Mouse (Mus musculus) embryonic facial prominence, embryonic 11.5 days (tissue): ENCODE measurements at regions not wholly inside any gene's neighbourhood (a gene's known extent, or its start where the extent isn't known, plus 50 kb on each side); places are given as distances from the start of the nearest gene placed in this dataset.
"Not testable (repeated sequence)": the region's sequence is repeated elsewhere in the genome, so short reads cannot be mapped to it uniquely, and the experiment has no call there.

Experiments
- ATAC-seq: fragments of 200-750 bp; cut with Nextera tagmentation; replicated peaks from 2 replicates; pipeline ENCODE4 v1.8.0; 2017; ENCODE audit warnings: low read depth; ENCODE audit not compliant: insufficient number of reproducible peaks, low FRiP score, low TSS enrichment
- DNase-seq: peaks from one replicate; pipeline ENCODE4 v3.0.0-alpha.2; 2015; ENCODE audit warnings: low spot score
- H3K27ac ChIP-seq: fragments of 300-500 bp; sonication (generic); replicated peaks from 2 replicates; pipeline ENCODE4 v1.5.1; 2014; ENCODE audit warnings: mild to moderate bottlenecking, low read depth, low read length, control low read depth
- H3K27me3 ChIP-seq: fragments of 300-500 bp; sonication (generic); 2 replicates; pipeline ENCODE4 v1.6.1; 2014; ENCODE audit warnings: mild to moderate bottlenecking, low read length, moderate library complexity, mixed read lengths; ENCODE audit not compliant: control insufficient read depth, insufficient read depth
- H3K36me3 ChIP-seq: fragments of 300-500 bp; sonication (generic); replicated peaks from 2 replicates; pipeline ENCODE4 v1.6.1; 2014; ENCODE audit warnings: low read depth, mild to moderate bottlenecking, low read length, moderate library complexity, mixed read lengths; ENCODE audit not compliant: control insufficient read depth, insufficient read depth
- H3K4me1 ChIP-seq: fragments of 300-500 bp; sonication (generic); 2 replicates; pipeline ENCODE4 v1.6.1; 2014; ENCODE audit warnings: low read length, mixed read lengths; ENCODE audit not compliant: control insufficient read depth, insufficient read depth
- H3K4me2 ChIP-seq: fragments of 300-500 bp; sonication (generic); 2 replicates; pipeline ENCODE4 v1.6.1; 2014; ENCODE audit warnings: low read depth, mild to moderate bottlenecking, control low read depth, low read length, moderate library complexity
- H3K4me3 ChIP-seq: fragments of 300-500 bp; sonication (generic); 2 replicates; pipeline ENCODE4 v1.5.1; 2014; ENCODE audit warnings: low read depth, low read length, control low read depth
- H3K9ac ChIP-seq: fragments of 300-500 bp; sonication (generic); replicated peaks from 2 replicates; pipeline ENCODE4 v1.6.1; 2014; ENCODE audit warnings: mild to moderate bottlenecking, control low read depth, low read length
- H3K9me3 ChIP-seq: fragments of 300-500 bp; sonication (generic); replicated peaks from 2 replicates; pipeline ENCODE4 v1.6.1; 2016; ENCODE audit warnings: mild to moderate bottlenecking, low read length, inconsistent platforms, mixed read lengths; ENCODE audit not compliant: control insufficient read depth
- WGBS: fragments of 180-500 bp; shearing (Covaris S2); extraction: QIAGEN DNeasy Blood & Tissue Kit; methylation state at CpG from one replicate; pipeline ENCODE4 v1.1.7; 2014; 5-methylcytosine and 5-hydroxymethylcytosine counted together

DNA sequence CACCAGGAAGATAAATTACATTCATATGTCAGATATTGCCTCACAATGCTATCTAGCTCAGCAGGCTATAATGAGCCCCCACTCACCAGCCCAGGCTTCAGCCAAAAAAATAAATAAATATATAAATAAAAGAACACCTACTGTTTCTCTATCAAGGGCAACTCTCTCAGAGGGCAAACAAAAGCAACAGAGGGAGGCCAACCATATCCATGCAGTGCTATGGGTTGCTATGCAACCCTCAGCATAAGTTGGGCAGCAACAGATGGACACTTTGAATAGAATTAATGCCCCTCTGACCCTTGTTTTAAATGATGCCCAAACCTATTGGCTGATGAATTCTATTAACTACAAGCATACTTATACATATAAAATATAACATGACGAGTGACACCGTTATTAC, 242.2 kb upstream of the Ednrb start:
- Histone ChIP-seq H3K4me3 (no peak overlapping the region), H3K27ac (no peak overlapping the region), H3K4me2 (no peak overlapping the region), H3K4me1 (no peaks in the 10 kb centered on the region), H3K36me3 (no peaks in the 10 kb centered on the region), H3K9me3 (no peaks in the 10 kb centered on the region), H3K27me3 (no peaks in the 10 kb centered on the region), H3K9ac (no peak overlapping the region)
- DNase-seq (no peak), ATAC-seq (peak; percentile 76; the same call in 1 of the 2 replicates)
- 91% methylated on average over 2 of the region's 2 CpGs for WGBS

- DNase-seq, H3K9me3 ChIP-seq, ATAC-seq, H3K27me3 ChIP-seq, H3K4me2 ChIP-seq, H3K4me3 ChIP-seq, H3K27ac ChIP-seq, H3K4me1 ChIP-seq, H3K9ac ChIP-seq, H3K36me3 ChIP-seq: not testable (repeated sequence)
- WGBS: 72% methylated on average over 1 of the region's 4 CpGs
Observed at GRCm38 (mm10) chr14:104064199-104064598, 220.0 kb upstream of the Ednrb start.

DNA sequence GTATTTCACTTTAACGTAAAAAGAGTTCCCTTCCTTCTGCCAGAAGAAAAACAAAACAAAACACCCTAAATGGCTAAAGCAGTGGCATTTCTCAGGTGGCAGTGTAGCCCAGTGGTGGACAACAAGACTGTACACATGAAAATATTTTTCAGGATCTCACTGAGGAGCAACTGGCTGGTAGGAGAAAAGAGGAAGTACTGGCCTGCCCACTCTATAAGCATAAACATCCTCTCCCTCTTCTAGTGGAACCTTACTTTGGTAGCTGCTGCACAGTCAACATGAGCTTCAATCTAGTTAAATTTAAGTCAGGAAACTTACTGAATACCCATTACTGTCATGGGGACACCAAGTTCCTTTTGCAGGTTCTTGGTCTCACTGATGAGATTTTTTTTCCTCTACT, 209.5 kb upstream of the Ednrb start:
- 90% methylated on average over 1 of the region's 1 CpGs for WGBS

GRCm38 (mm10) chr14:104038628-104039325, 194.6 kb upstream of the Ednrb start:
- H3K4me2 ChIP-seq: no peak overlapping the region
- no peak overlapping the region for H3K9ac ChIP-seq
- DNase-seq (peak; percentile 87), ATAC-seq (peak; percentile 84)
- no peak overlapping the region for H3K4me3 ChIP-seq
- no peak overlapping the region for H3K27ac ChIP-seq
- H3K36me3 ChIP-seq: no peaks in the 10 kb centered on the region
- H3K9me3 ChIP-seq: no peaks in the 10 kb centered on the region
- WGBS: 11% methylated on average over 13 of the region's 13 CpGs
- H3K4me1 ChIP-seq: no peaks in the 10 kb centered on the region
- no peaks in the 10 kb centered on the region for H3K27me3 ChIP-seq

More for the DNA sequence above, 209.5 kb upstream of the Ednrb start:
- H3K9ac ChIP-seq: no peak overlapping the region
- H3K36me3 ChIP-seq: no peaks in the 10 kb centered on the region
- no peak overlapping the region for H3K27ac ChIP-seq
- no peak overlapping the region for H3K4me3 ChIP-seq
- H3K4me1 ChIP-seq: no peaks in the 10 kb centered on the region
- H3K27me3 ChIP-seq: no peaks in the 10 kb centered on the region
- DNase-seq: no peak
- no peak for ATAC-seq
- no peak overlapping the region for H3K4me2 ChIP-seq
- H3K9me3 ChIP-seq: no peaks in the 10 kb centered on the region

DNA sequence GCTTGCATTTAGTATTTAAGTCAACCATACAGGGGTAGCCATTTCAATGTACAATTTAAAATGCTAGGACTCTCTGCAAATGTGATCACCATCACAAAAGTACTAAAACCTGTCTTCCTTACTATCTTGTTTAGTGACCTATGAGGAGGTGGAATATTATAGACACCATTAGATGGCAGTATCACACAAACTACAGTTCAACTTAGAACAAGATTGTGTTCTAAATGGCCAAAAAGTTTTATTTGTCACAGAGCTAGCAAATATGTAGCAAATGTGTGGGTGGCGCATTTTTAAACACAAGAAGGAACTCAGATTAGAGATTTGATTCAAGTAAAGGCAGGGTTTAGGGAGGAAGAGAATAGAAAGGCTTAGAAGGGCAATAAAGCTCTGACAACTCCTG, 189.4 kb upstream of the Ednrb start:
- Histone ChIP-seq H3K9ac (no peak overlapping the region), H3K9me3 (no peaks in the 10 kb centered on the region), H3K4me2 (no peak overlapping the region), H3K27me3 (no peaks in the 10 kb centered on the region), H3K4me1 (no peaks in the 10 kb centered on the region), H3K36me3 (no peaks in the 10 kb centered on the region), H3K4me3 (no peak overlapping the region), H3K27ac (no peak overlapping the region)
- ATAC-seq (no peak), DNase-seq (peak; percentile 60)
- 52% methylated on average over 1 of the region's 1 CpGs for WGBS

- DNase-seq: no peak
- 44% methylated on average over 11 of the region's 11 CpGs for whole genome bisulfite sequencing
Observed at GRCm38 (mm10) chr14:104030784-104031470, 186.7 kb upstream of the Ednrb start.

DNA sequence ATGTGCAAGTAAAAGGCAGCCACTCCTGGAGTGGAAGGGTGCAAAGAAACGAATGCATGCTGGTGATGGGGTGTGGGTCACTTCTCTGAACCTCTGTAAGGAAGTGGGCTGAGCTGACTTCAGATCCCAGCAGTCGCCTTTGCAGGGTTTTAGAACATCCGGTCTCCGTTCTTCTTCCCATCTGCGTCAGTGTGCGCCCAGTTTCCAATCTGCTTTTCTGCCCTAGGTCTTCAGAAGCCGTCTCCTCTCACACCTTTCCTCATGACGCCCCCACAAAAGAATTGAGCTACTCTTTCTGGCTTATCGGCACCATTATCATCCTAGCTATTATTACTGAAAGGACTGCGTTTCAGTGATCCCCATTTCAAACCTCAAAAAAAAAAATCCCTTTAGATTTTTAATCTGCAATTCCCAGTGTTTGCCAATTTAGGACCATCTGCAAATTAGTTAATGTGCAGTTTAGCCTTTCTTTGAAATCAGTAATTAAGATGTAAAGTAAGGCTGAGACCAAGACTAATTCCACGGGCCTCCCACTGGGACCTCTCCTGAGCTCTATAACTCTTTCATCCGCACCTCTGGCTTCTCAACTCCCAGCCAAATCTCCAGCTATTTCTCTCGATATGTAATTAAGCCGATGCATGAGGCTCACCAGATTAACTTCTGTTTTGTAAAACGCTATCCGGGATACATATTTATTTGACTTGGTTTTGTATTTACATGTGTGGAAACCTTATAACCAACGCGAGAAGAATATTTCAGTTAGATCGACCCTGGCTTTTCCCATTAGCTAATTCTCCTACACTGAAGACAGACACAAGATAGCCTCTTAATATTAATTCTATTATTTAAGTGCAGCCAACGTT, 185.7 kb upstream of the Ednrb start:
- H3K4me2 ChIP-seq: no peak overlapping the region
- no peaks in the 10 kb centered on the region for H3K36me3 ChIP-seq
- no peak overlapping the region for H3K4me3 ChIP-seq
- no peak overlapping the region for H3K9ac ChIP-seq
- ATAC-seq (no peak), DNase-seq (no peak)
- H3K27ac ChIP-seq: no peak overlapping the region
- H3K27me3 ChIP-seq: no peaks in the 10 kb centered on the region
- WGBS: 27% methylated on average over 20 of the region's 20 CpGs
- H3K9me3 ChIP-seq: no peaks in the 10 kb centered on the region
- H3K4me1 ChIP-seq: no peaks in the 10 kb centered on the region

More at GRCm38 (mm10) chr14:104030784-104031470, 186.7 kb upstream of the Ednrb start:
- H3K27ac ChIP-seq: no peak overlapping the region
- ATAC-seq: no peak
- no peaks in the 10 kb centered on the region for H3K36me3 ChIP-seq
- no peaks in the 10 kb centered on the region for H3K9me3 ChIP-seq
- H3K4me3 ChIP-seq: no peak overlapping the region
- H3K27me3 ChIP-seq: no peaks in the 10 kb centered on the region
- no peaks in the 10 kb centered on the region for H3K4me1 ChIP-seq
- no peak overlapping the region for H3K9ac ChIP-seq
- H3K4me2 ChIP-seq: no peak overlapping the region

DNA sequence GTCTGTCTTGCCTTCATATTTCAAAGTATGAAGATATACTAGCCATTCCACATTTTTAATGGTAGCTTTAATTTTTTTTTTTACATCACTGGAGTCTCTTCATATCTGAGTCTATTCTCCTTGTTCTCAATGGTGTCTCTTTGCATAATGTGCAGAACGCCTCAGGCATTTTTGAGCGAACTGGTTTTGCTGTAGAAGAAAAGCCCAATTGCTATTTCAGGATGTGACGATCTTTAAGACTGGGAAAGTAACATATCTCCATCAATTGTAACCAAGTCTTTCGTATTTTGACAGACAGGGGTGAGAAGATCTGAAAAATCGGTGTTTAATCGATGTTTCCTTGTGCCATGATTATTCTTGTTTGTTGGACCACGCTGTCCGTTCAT, 183.7 kb upstream of the Ednrb start:
- DNase-seq (no peak), ATAC-seq (no peak)
- Histone ChIP-seq H3K27ac (no peak overlapping the region), H3K9ac (no peak overlapping the region), H3K4me3 (no peak overlapping the region), H3K4me2 (no peak overlapping the region), H3K27me3 (no peaks in the 10 kb centered on the region), H3K36me3 (no peaks in the 10 kb centered on the region), H3K4me1 (no peaks in the 10 kb centered on the region), H3K9me3 (no peaks in the 10 kb centered on the region)
- WGBS: 89% methylated on average over 8 of the region's 8 CpGs
